Mouse (Mus musculus): ENCODE data around the gene Hspa1l.

Gene Hspa1l

DNA sequence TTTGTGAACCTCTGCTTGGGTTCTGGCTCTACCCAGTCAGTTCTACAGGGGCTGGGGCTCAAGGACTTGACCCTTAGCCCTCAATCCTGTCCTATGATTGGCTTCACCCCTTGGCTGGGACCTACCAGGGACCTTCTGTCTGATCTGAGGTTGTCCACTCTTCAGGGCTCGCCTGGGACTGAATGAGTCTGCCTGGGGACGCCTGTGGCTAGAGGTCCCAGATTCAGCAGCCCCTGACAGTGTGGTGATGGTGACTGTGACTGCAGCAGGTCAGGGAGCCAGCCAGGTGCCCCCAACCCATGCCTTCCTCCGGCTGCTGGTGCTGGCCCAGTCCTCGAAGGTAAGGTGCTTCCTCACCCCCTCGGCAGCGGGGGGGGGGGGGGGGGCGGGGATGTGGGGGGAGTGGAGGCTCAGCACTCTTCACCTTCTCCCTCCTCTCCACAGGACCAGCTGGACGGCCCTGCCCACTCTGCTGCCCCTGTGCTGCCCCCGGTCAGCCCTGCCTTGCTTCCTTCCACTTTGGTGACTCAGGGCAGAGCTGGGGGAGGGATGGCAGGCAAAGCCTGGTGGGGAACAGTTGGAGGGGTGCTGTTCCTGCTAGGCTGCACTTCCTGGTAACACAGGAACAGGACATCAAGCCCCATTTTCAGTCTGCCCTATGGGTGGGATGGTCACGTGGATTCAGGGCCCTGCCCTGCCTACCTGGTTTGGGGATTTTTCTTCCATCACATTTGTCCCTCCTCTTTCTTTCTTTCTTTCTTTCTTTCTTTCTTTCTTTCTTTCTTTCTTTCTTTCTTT lies 52.4 kb downstream of the Hspa1l start:
- no peak for DNase-seq (ENCODE audit: low spot score)

GRCm38 (mm10) chr17:35026206-35026605 lies 53.7 kb downstream of the Hspa1l start:
- DNase-seq (ENCODE audit: low spot score), result no peak

DNA sequence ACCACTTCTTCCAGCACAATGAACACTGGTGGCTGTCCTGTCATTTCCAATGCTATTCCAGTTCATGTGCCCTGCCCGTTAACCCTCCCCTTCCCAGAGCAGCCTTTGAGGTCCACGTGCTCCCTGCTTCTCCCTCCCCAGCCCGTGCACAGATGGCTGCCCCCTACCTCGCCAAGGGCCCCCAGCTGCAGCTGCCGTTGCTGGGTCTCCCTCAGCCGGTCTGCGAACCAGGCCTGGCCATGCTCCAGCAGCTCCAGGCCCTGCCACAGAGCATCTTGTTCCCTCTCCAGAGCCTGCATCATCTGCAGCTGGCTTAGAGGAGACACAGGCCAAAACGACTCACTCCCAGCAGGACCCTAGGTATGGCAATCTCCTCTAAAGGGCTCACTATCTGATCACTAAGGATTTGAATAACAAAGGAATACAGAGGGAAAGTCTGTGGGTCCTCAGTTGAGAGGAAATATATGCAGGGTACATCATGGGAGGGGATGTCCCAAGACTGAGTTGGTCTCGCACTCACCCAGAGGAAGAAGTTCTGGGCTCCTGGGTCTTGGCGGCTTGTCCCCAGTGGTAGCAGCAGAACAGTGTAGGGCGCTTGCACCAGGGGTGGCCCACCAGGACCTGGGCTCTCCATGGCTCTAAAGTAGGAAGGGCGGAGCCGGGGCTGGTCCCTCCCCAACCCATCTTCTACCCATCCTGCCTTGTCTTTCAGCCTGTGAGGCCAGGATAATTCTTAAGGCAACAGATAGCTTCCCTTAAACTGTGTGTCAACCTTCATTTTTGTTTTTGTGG lies 55.0 kb downstream of the Hspa1l start, which contains the start of gene Sapcd1:
TSS of gene Sapcd1 (minus strand) at position 740 of the 792 bp plus-strand sequence.
- no peak for DNase-seq (ENCODE audit: low spot score)

- no peak for DNase-seq (ENCODE audit: low spot score)
Measured at GRCm38 (mm10) chr17:35028315-35028714, 55.8 kb downstream of the Hspa1l start.
